Mouse (Mus musculus): ENCODE results near the gene Ugcg.
A peak's percentile ranks its signal among the peaks of the same experiment; 100 is the strongest.

Gene Ugcg

DNA sequence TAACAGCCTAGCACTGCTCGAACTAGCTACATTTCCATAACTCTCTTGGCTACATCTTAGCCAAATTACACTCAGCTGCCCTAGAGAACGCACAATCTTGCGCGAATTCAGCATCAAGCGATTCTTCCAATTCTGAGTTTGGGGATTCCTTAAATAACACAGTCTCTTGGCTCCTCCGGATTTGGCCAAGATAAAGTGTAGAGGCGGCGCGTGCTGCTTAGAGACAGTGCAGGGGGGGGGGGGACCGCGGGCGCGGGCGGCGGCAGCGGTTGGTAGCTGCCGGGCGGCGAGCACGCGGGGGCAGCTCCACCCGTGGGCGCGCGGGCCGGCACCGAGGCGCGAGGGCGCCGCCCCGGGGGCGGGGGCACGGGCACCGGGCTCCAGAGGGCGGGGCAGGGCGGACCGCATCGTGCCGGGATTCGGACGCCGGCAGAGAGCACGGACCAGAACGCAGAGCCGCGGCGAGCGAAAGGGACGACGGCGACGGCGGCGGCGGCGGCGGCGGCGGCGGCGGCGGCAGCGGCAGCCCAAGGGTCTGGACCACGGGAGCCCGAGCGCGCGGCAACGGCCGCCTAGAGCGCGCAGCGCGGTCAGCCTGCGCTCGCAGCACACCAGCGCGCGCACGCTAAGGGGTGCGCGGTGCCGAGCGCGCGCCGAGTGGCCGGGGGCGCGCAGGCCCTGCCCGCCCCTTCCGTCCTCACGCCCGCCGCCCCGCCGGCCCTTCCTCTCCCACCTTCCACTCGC is at the start of gene Ugcg:
TSS of gene Ugcg (plus strand) at position 456 of the 744 bp plus-strand sequence.
- DNase-seq: peak; percentile 82

DNA sequence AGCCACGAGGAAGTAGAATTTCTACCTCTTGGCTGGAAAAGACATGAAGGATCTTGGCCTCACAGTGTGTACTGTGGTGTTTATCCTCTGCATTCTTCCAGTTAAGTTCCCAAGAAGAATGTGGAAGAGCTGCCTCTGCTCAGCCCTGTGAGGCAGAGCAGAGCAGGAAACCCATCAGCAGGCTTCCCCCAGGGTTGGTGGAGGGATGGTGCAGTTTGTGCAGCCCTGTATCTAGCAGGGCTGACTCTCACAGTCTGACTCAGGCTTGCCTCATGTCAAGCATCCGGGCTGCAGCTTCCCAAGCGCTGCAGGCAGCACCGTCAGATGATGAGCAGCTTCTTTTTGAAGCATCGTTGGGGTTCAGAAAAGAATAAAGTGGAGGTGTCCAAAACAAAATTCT is 40.0 kb upstream of the Ugcg start:
- no peak for DNase-seq

GRCm38 (mm10) chr4:59150907-59151306 is 38.1 kb upstream of the Ugcg start:
- no peak for DNase-seq

- DNase-seq: no peak
These were observed 37.1 kb upstream of the Ugcg start for GRCm38 (mm10) chr4:59151953-59152352.

GRCm38 (mm10) chr4:59156897-59157592 is 32.0 kb upstream of the Ugcg start:
- DNase-seq: peak; percentile 57

DNA sequence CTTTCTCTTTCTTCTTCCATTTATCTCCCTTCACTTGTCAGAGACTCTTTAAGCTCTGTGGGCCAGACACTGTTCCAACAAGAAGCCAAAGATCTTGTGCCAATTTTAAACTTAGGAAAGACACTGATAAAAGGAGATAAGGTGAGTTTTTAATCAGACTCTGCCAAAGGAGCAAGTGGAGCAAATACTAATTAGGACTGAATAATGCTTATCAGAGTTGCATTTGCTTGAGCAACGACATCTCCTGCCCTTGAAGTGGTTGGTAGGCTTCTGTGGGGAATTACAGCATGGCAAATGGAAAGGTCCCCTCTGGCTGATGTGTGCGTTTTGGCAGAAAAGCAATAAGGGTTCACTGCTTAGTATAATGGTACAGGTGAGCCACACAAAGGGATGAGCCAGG is 31.4 kb upstream of the Ugcg start:
- DNase-seq: no peak

DNA sequence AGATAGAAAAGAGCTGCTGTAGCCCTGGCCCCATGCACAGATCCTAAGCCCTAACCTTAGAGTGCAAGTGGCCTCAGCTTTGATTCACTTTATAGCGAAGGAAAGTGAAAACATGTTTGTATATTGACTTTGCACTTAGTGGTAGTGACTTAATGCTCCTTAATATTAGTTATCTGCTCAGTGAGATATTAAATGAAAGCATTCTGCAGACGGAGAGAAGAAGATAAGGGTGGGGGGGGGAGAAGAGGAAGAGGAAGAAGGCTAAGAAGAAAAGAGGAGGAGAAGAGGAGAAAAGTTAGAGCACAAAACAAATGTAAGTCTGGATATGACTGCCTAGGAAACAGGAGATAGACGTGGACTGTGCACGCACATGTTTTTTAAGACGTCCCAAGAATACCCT is 28.8 kb upstream of the Ugcg start:
- DNase-seq: no peak

DNA sequence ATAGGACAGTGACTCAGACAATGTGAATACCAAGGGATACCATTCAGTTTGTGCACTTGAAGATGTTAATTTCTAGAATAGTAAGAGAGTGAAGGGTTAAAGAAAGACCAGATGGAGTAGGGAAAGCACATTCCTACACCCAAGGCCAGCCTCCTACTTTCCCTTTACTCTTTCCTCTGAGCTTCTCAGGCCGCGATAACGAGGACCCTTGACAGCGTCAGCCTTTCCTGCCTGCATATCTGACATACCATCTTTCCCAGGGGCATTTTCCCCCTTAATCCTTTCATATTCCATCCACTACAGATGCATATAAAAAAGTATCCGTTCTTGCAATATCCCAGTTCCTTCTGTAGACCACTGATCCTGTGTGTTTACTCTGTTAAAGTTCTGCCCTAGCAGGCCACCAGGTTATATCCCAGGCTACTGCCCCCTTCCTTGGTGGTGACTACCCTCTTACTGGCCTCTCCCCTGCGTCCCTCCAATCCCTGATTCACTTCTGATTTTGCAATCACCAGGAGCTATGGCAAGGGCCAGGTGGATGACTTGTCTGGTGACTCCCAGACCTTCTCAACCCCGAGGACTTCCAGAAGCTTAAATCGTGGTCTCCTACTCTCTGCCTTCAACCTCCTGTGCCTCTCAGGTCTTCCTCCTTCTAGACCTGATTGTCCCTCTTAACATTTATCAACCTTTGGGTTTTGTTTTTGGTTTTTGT is 27.9 kb upstream of the Ugcg start:
- no peak for DNase-seq

- no peak for DNase-seq
These were observed 25.0 kb upstream of the Ugcg start for GRCm38 (mm10) chr4:59164034-59164433.

GRCm38 (mm10) chr4:59167251-59167847 is 21.7 kb upstream of the Ugcg start:
- no peak for DNase-seq

DNA sequence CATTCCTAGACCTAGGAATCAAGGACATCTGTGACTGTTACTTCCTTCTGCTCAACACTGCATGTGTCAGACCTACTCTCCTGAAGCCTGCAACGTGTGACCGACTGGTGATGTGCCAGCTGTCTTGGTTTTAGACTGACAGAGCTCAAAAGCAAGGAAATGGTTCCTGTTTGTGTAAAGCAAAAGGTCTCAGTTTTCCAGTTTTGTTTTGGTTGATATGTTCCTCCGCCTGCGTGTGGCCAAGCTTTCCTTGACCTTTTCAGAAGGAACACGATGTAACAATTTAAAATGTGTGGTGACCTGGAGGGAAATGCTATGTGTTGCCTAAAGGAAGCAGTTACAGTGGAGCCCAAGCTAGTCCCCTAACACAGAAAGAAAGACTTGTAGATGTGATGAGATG is 19.1 kb upstream of the Ugcg start:
- no peak for DNase-seq

DNA sequence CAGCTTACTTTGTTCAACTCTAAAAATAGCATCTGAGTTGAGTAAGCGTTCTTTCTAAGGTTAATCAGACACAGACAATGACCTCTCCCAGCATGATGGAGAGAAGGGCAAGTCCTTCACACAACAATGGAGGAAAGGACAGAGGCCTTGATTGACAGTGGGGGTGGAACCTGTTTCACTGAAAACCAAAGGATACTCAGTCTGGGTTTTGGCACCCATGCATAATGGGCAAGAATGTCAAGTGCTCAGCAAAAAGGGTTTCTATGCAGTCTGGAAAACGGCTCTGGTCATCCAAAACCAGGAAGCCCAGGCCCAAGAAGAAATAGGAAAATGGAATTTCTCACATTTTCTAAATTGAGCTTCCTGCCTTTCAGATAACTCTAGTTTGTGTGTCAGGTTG is 16.4 kb upstream of the Ugcg start:
- no peak for DNase-seq

GRCm38 (mm10) chr4:59173181-59173922 is 15.7 kb upstream of the Ugcg start:
- DNase-seq: no peak

DNA sequence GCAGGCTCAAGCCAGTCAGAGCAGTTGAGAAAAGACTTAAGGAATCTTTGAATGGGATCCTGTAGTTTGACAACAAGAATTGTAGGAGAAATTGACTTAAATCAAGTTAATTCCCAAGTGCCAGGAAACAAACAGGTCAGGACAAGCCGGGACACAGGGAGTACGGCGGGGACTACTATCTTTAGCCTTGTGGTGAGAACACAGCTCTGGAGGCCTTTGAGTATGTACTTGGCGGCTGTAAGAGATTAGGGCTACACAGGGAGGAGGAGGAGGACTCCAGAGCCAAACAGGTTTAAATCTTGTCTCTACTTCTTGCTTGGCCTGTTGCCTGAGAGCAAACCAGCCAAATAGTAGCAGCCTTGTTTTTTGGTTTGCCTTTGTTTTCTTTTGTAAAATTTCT is 14.1 kb upstream of the Ugcg start:
- peak; percentile 26 for DNase-seq

- DNase-seq: no peak
These were observed 13.1 kb upstream of the Ugcg start for GRCm38 (mm10) chr4:59175929-59176328.

GRCm38 (mm10) chr4:59177566-59177965 is 11.5 kb upstream of the Ugcg start:
- peak; percentile 35 for DNase-seq

DNA sequence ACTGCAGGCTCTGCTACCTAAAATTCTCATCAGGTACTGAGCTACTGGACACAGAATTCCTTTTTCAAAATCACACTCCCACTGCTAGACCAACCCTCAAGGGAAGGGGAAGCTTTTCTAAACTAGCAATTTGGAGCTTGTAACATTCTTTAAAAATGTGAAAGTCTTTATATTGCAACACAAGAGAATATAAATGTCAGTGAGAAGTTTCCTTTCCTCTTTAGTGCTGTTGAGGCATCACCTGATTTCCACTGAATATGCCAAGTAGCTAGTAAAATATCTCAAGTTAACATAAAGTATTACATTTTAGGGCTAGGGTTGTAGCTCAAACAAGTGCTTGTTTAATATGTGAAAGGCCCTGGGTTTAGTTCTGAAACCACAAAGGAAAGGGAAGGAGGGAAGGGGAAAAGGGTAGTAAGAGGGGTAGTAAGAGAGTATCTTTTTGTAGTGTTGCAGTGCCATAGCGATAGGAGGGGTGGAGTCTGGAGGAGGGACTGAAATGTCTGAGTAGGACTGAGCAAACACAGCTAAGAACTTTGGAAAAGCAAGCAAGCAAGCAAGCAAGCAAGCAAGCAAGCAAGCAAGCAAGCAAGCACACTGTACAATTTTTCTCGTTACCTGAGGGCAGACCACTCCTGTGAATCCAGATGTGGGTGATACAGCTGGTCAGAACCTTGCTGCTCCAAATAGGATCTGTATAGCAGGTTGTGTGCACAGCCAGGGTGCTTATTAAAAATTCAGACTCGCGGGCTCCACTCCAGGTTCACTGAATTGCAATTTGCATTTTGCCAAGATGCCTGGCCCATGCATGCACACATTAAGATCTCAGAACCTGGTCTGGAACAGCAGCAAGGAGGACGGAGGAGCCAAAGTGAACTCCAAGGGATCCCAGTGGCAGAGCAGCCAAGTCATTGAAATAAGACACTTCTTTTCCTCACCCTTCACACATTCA is 7.5 kb upstream of the Ugcg start:
- DNase-seq: no peak

- DNase-seq: no peak
These were observed 3.4 kb upstream of the Ugcg start for GRCm38 (mm10) chr4:59185671-59186070.

DNA sequence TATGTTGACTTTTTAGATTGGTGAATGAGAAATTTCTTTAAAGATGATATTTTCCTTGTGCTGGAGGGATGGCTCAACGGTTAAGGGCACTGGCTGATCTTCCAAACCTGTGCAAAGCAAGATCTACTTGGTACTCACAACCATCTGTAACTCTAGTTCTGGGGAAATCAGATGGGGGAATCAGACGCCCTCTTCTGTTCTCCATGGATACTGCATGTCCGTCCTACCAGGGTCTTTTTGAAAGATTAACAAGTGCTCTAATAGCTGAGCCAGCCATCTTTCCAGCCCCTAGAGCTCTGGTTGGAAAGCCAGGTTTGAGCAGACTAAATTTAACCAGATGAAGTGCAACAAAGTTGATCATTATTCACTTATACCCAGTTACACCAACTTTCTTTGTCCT is 1.8 kb upstream of the Ugcg start:
- peak; percentile 74 for DNase-seq

DNA sequence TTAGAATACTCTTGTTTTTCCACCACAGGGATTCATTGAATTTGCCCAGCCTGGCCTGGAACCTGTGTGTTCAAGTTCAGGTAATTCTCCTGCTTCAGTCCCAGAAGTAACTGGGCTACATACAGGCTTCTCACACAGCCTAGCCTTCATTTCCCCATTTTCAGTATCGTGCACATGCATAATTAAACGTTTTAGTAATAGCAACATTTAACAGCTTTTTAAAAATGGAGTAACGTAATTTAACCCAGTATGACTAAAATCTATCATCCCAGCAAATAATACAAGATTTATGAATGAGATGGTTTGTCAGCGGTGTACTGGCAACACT is 619 bp upstream of the Ugcg start:
- no peak for DNase-seq

DNA sequence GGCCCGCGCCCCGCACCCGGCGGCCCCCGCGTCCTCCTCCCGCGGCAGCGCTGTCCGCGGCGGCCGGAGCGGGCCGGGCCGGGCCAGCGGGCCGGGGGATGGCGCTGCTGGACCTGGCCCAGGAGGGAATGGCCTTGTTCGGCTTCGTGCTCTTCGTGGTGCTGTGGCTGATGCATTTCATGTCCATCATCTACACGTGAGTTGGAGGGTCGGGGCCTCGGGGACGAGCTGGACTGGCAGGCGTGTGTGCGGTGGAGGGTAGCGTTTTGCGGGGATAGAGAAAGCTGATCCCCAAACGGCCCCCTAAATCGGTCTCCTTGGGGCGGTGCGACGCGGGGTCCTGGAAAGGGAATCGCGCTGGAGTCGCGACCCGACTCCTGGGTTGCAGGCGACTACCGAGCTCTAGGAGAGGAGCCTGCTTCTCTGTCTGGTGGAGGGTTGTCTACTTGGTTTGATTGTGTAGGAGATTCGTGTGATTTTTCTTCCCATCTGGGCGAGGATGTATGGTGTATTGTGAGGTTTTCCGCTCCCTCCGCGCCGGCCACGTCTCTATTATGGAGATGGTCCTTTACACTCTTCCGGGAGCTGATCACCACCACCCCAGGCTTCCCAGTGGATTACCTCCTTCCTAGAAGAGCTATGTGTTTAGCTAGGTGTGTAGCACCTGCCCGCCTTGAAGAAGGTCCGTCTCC is 635 bp downstream of the Ugcg start:
- DNase-seq: peak; percentile 21

All from lung, postnatal 36 days (tissue).